Mouse (Mus musculus) cerebellum, adult 8-10 months (tissue): ENCODE results near the gene Slc35f6.

ENCODE experiments used
- DNase-seq: peaks from one replicate; pipeline ENCODE4 v3.0.0; 2022

Slc35f6 gene

GRCm38 (mm10) chr5:30621844-30622176 lies 25.9 kb upstream of the Slc35f6 start:
- peak; percentile 26 for DNase-seq

GRCm38 (mm10) chr5:30622177-30622840 lies 25.4 kb upstream of the Slc35f6 start:
- DNase-seq: no peak

GRCm38 (mm10) chr5:30622841-30623185 lies 24.9 kb upstream of the Slc35f6 start:
- no peak for DNase-seq

GRCm38 (mm10) chr5:30623380-30623779 lies 24.4 kb upstream of the Slc35f6 start:
- DNase-seq: no peak

GRCm38 (mm10) chr5:30624311-30624710 lies 23.4 kb upstream of the Slc35f6 start:
- DNase-seq: no peak

- DNase-seq: no peak
These were observed 22.8 kb upstream of the Slc35f6 start for GRCm38 (mm10) chr5:30624908-30625307.

GRCm38 (mm10) chr5:30625379-30625778 lies 22.4 kb upstream of the Slc35f6 start:
- DNase-seq: no peak

GRCm38 (mm10) chr5:30626331-30627105 lies 21.2 kb upstream of the Slc35f6 start:
- DNase-seq: no peak

GRCm38 (mm10) chr5:30628511-30628910 lies 19.2 kb upstream of the Slc35f6 start:
- no peak for DNase-seq

- no peak for DNase-seq
These were observed 17.3 kb upstream of the Slc35f6 start for GRCm38 (mm10) chr5:30630401-30630800.

- no peak for DNase-seq
These were observed 15.6 kb upstream of the Slc35f6 start for GRCm38 (mm10) chr5:30632134-30632533.

- DNase-seq: no peak
These were observed 10.7 kb upstream of the Slc35f6 start for GRCm38 (mm10) chr5:30636994-30637393.

- peak; percentile 82 for DNase-seq
These were observed 9.7 kb upstream of the Slc35f6 start for GRCm38 (mm10) chr5:30638041-30638440.

- no peak for DNase-seq
These were observed 4.1 kb upstream of the Slc35f6 start for GRCm38 (mm10) chr5:30643477-30644179.

- no peak for DNase-seq
These were observed 1.7 kb upstream of the Slc35f6 start for GRCm38 (mm10) chr5:30646036-30646435.

- no peak for DNase-seq
These were observed 337 bp upstream of the Slc35f6 start for GRCm38 (mm10) chr5:30647396-30647795.

- DNase-seq: no peak
These were observed 1.8 kb downstream of the Slc35f6 start for GRCm38 (mm10) chr5:30649558-30649957.

GRCm38 (mm10) chr5:30650756-30651155 lies 3.0 kb downstream of the Slc35f6 start:
- DNase-seq: no peak

- DNase-seq: no peak
These were observed 3.8 kb downstream of the Slc35f6 start for GRCm38 (mm10) chr5:30651554-30651953.

GRCm38 (mm10) chr5:30653246-30653645 lies 5.5 kb downstream of the Slc35f6 start:
- no peak for DNase-seq

GRCm38 (mm10) chr5:30655042-30655441 lies 7.3 kb downstream of the Slc35f6 start:
- DNase-seq: no peak

GRCm38 (mm10) chr5:30655526-30656195 lies 7.9 kb downstream of the Slc35f6 start:
- DNase-seq: no peak

- DNase-seq: no peak
These were observed 11.3 kb downstream of the Slc35f6 start for GRCm38 (mm10) chr5:30659042-30659441.
